Mouse (Mus musculus) spleen, adult 2 months (tissue): ENCODE measurements around the gene Pvalb.

ENCODE experiments used
- CTCF ChIP-seq: fragments of 200-500 bp; IDR thresholded peaks from 2 replicates; pipeline ENCODE4 v1.5.1; 2011; ENCODE audit warnings: mild to moderate bottlenecking, inconsistent platforms; ENCODE audit not compliant: insufficient read depth, insufficient read length, insufficient replicate concordance; ENCODE audit errors: extremely low read depth
- POLR2A ChIP-seq: fragments of 200-500 bp; IDR thresholded peaks from 2 replicates; pipeline ENCODE4 v1.6.1; 2011; ENCODE audit warnings: low read depth, low read length, inconsistent platforms

DNA sequence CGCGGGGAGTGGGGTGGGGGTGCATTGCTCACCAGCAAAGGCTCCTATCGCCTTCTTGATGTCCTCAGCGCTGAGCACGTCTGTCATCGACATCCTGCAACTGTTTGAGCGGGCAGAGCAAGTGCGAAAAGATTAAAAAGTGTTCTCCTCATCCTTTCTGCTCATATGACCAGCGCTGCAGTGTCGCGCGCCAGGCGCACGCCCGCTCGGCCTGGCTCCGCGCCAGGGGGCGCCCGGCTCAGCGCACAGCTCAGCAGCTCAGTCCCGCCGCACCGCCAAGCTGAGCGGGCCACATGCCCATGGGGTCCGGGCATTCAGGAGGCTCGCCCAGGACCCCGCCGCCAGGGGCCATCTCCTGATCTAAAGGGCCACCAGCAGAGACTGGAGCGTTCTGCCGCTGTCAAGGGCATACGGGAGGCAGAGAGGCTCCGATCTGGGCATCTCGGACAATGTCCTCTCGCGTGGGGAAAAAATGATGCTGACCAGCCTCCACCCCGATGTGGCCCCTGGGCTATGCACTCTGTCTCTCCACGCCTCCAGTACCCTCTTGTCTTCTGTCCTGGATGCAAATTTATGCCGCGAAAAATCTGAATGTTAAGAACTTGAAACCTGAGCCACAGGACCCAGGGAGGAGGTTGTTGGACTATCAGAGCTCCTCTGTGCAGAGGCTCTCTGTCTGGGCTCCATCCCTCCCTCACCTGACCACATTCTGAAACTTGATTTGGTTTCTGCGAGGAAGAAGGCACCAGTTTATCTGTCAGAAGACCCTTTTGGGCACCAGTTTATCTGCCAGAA is 1.9 kb downstream of the Pvalb start:
- no peak for TF ChIP-seq CTCF
- TF ChIP-seq POLR2A: no peak
